Mouse (Mus musculus) gastrocnemius, postnatal 4 days (tissue): ENCODE measurements around the gene AF067061. TPM values are rescaled to one million over a fixed set of nuclear protein-coding genes. Genes with fewer than 3 reads are reported as not detected.

Experiments
- total RNA-seq, 2 experiments: library from RNA; stranded (reverse); gene quantifications; 2 replicates each; pipeline ENCODE4 v1.2.3; 2021

AF067061 gene
- total RNA-seq, 2 experiments from 2014 or later: not detected

Other genes starting within 250 kb of the AF067061 start
- gene Gm36079, start 236.1 kb upstream of the AF067061 start, total RNA-seq: not detected
- gene Gm21188, start 210.9 kb upstream of the AF067061 start, total RNA-seq: under 1 TPM in 1 of 2 experiments, not detected in 1; 0.36 TPM
- not detected for gene Gm20767, start 122.9 kb upstream of the AF067061 start, total RNA-seq
- gene Gm21818, start 90.7 kb upstream of the AF067061 start, total RNA-seq: not detected
- gene Gm21762, start 47.2 kb upstream of the AF067061 start, total RNA-seq: not detected
- not detected for gene Gm21731, start 24.0 kb upstream of the AF067061 start, total RNA-seq
- not detected for gene BC147527, start 37.3 kb downstream of the AF067061 start, total RNA-seq
- gene Tcstv3, start 53.8 kb downstream of the AF067061 start, total RNA-seq: not detected